Mouse (Mus musculus) gastrocnemius, postnatal 4 days (tissue): ENCODE results near the gene Prm1. TPM values are rescaled to one million over a fixed set of nuclear protein-coding genes. Genes with fewer than 3 reads are reported as not detected.
A peak's percentile ranks its signal among the peaks of the same experiment; 100 is the strongest.

Experiments
- DNase-seq, 2 experiments: peaks; one replicate each; pipeline ENCODE4 v3.0.0; 2021 to 2022; ENCODE audit warnings: low spot score in 2 of 2, mixed read lengths in 2 of 2
- total RNA-seq, 2 experiments: library from RNA; stranded (reverse); gene quantifications; 2 replicates each; pipeline ENCODE4 v1.2.3; 2021

Prm1 gene
- total RNA-seq, 2 experiments from 2014 or later = not detected

GRCm38 (mm10) chr16:10783451-10783850, 22.2 kb downstream of the Prm1 start:
- DNase-seq = no peak

GRCm38 (mm10) chr16:10783152-10783434, 22.5 kb downstream of the Prm1 start:
- DNase-seq = no peak

GRCm38 (mm10) chr16:10782377-10783151, 23.1 kb downstream of the Prm1 start:
- no peak for DNase-seq

GRCm38 (mm10) chr16:10781862-10782371, 23.7 kb downstream of the Prm1 start:
- no peak for DNase-seq

- no peak for DNase-seq
Measured at GRCm38 (mm10) chr16:10780631-10781120, 25.0 kb downstream of the Prm1 start.

GRCm38 (mm10) chr16:10777579-10778160, 28.0 kb downstream of the Prm1 start:
- DNase-seq = no peak

- no peak for DNase-seq
Measured at GRCm38 (mm10) chr16:10776322-10776721, 29.3 kb downstream of the Prm1 start.

GRCm38 (mm10) chr16:10774726-10775125, 30.9 kb downstream of the Prm1 start:
- DNase-seq = no peak

- DNase-seq = no peak
Measured at GRCm38 (mm10) chr16:10773543-10773942, 32.1 kb downstream of the Prm1 start.

- no peak for DNase-seq
Measured at GRCm38 (mm10) chr16:10771769-10772510, 33.7 kb downstream of the Prm1 start.

GRCm38 (mm10) chr16:10770531-10771325, 34.9 kb downstream of the Prm1 start:
- DNase-seq = no peak

- no peak for DNase-seq
Measured at GRCm38 (mm10) chr16:10769661-10770060, 36.0 kb downstream of the Prm1 start.

- DNase-seq = no peak
Measured at GRCm38 (mm10) chr16:10768821-10769220, 36.8 kb downstream of the Prm1 start.

- DNase-seq = peak; percentile 59 to 76
Measured at GRCm38 (mm10) chr16:10767158-10767557, 38.5 kb downstream of the Prm1 start.

- no peak for DNase-seq
Measured at GRCm38 (mm10) chr16:10764323-10764722, 41.3 kb downstream of the Prm1 start.

GRCm38 (mm10) chr16:10763540-10764264, 41.9 kb downstream of the Prm1 start:
- no peak for DNase-seq

GRCm38 (mm10) chr16:10762569-10763180, 43.0 kb downstream of the Prm1 start:
- no peak for DNase-seq

- DNase-seq = no peak
Measured at GRCm38 (mm10) chr16:10761182-10761581, 44.5 kb downstream of the Prm1 start.

- no peak for DNase-seq
Measured at GRCm38 (mm10) chr16:10756168-10756567, 49.5 kb downstream of the Prm1 start.
